Mouse (Mus musculus) embryonic facial prominence, embryonic 14.5 days (tissue): ENCODE data around the gene Gm12830. TPM values are rescaled to one million over a fixed set of nuclear protein-coding genes. Genes with fewer than 3 reads are reported as not detected.
A peak's percentile ranks its signal among the peaks of the same experiment; 100 is the strongest.

Experiments used
- ATAC-seq: fragments of 200-750 bp; cut with Nextera tagmentation; 2 replicates; pipeline ENCODE4 v1.8.0; 2017; ENCODE audit warnings: low read depth, moderate number of reproducible peaks, moderate TSS enrichment
- DNase-seq: peaks from one replicate; pipeline ENCODE4 v3.0.0-alpha.2; 2015; ENCODE audit warnings: low spot score
- H3K27ac ChIP-seq: fragments of 300-500 bp; sonication (generic); replicated peaks from 2 replicates; pipeline ENCODE4 v1.5.1; 2014; ENCODE audit warnings: low read depth, mild to moderate bottlenecking, low read length, moderate library complexity
- H3K27me3 ChIP-seq: fragments of 300-500 bp; sonication (generic); replicated peaks from 2 replicates; pipeline ENCODE4 v1.6.1; 2014; ENCODE audit warnings: low read length; ENCODE audit not compliant: control insufficient read depth, insufficient read depth
- H3K36me3 ChIP-seq: fragments of 300-500 bp; sonication (generic); 2 replicates; pipeline ENCODE4 v1.6.1; 2014; ENCODE audit warnings: low read length, mixed read lengths; ENCODE audit not compliant: control insufficient read depth, insufficient read depth
- H3K4me1 ChIP-seq: fragments of 300-500 bp; sonication (generic); 2 replicates; pipeline ENCODE4 v1.6.1; 2014; ENCODE audit warnings: antibody characterized with exemption, low read length; ENCODE audit not compliant: control insufficient read depth, insufficient read depth
- H3K4me2 ChIP-seq: fragments of 300-500 bp; sonication (generic); 2 replicates; pipeline ENCODE4 v1.6.1; 2014; ENCODE audit warnings: low read depth, mild to moderate bottlenecking, low read length, moderate library complexity, mixed read lengths
- H3K4me3 ChIP-seq: fragments of 300-500 bp; sonication (generic); 2 replicates; pipeline ENCODE4 v1.5.1; 2014; ENCODE audit warnings: low read depth, mild to moderate bottlenecking, low read length
- H3K9ac ChIP-seq: fragments of 300-500 bp; sonication (generic); 2 replicates; pipeline ENCODE4 v1.6.1; 2014; ENCODE audit warnings: low read depth, mild to moderate bottlenecking, low read length, moderate library complexity, mixed read lengths
- H3K9me3 ChIP-seq: fragments of 300-500 bp; sonication (generic); 2 replicates; pipeline ENCODE4 v1.6.1; 2016; ENCODE audit warnings: low read length; ENCODE audit not compliant: control insufficient read depth
- WGBS: fragments of 180-500 bp; shearing (Covaris S2); extraction: QIAGEN DNeasy Blood & Tissue Kit; methylation state at CpG from one replicate; pipeline ENCODE4 v1.1.7; 2014; 5-methylcytosine and 5-hydroxymethylcytosine counted together
- polyA plus RNA-seq: library from polyadenylated mRNA; unstranded; fragments of >200 nt; fragmentation: Nextera tagmentation; extraction: Ambion mirVana; gene quantifications from 2 replicates; pipeline ENCODE4 v1.2.1, GENCODE M21; 2014

Gm12830 gene
- polyA plus RNA-seq, 1 experiment from 2014 or later, result not detected

DNA sequence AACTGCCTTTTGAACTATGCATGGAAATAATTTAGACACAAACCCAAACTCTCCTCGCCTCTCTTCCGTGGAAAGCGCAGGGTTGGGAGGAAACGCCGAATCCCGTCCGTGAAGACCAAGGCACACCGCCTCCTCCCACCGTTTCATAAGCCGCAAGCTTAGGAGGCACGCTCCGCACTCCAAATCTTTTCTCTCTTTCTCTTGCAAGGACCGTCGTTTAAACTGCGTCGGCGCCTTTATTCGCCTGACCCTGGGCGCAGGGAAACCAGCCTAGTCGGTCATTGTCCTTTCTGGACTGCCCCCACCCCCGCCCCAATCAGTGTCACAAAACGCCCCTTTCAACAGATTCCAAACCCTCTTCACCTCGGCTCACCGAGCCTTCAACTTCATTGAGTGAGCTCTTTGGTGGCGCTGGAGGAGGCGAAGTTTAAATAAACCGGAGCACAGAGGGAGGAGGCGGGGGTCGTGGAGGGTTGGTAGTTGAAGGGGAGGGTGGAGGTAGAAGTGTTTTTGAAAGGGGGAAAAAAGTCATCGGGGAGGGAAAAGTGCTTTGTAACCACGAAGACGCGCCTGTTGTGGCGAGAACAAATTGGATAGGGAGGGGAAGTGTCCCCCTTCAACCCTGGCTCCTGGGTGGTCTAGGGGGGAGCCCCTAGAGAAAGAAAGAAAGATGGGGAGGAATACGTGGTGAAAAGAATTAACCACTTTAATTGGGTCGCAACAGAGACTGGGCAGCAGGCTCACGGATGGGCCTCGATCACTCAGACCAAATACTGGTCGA is 81.3 kb downstream of the Gm12830 start:
- H3K4me1 ChIP-seq, result no peaks in the 10 kb centered on the region
- no peaks in the 10 kb centered on the region for H3K9me3 ChIP-seq
- H3K4me3 ChIP-seq, result peak overlapping the region; percentile 31
- H3K27me3 ChIP-seq, result peaks cover 98% of the 10 kb centered on the region
- no peak overlapping the region for H3K27ac ChIP-seq
- WGBS, result under 1% methylated on average over 39 of the region's 39 CpGs
- H3K4me2 ChIP-seq, result peak overlapping the region; percentile 85
- H3K36me3 ChIP-seq, result no peaks in the 10 kb centered on the region
- peak overlapping the region; percentile 56 for H3K9ac ChIP-seq
- ATAC-seq, result no peak
- DNase-seq, result no peak

DNA sequence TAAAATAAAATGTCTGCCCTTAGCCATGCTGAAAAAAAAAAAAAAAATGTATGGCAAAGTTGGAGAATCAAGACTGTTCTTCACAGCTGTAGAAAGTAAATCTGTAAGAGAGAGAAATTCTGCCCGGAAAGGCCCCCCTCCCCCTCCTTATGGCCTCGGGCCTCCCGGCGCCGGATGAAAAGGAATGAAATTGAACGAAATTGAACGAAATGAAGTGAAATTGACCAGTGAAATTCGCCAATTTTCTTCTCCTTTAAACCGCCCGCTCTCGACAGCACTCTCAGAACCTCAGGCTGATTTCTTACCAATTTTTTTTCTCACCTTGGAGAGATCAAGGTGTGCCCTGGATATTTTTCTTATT is 81.9 kb downstream of the Gm12830 start:
- no peak overlapping the region for H3K9ac ChIP-seq
- H3K4me2 ChIP-seq, result peak overlapping the region; percentile 85
- H3K27ac ChIP-seq, result no peak overlapping the region
- ATAC-seq (no peak), DNase-seq (no peak)
- H3K4me3 ChIP-seq, result peak overlapping the region; percentile 31
- WGBS, result 15% methylated on average over 11 of the region's 11 CpGs
- no peaks in the 10 kb centered on the region for H3K4me1 ChIP-seq
- H3K9me3 ChIP-seq, result no peaks in the 10 kb centered on the region
- peaks cover 98% of the 10 kb centered on the region for H3K27me3 ChIP-seq
- H3K36me3 ChIP-seq, result no peaks in the 10 kb centered on the region

DNA sequence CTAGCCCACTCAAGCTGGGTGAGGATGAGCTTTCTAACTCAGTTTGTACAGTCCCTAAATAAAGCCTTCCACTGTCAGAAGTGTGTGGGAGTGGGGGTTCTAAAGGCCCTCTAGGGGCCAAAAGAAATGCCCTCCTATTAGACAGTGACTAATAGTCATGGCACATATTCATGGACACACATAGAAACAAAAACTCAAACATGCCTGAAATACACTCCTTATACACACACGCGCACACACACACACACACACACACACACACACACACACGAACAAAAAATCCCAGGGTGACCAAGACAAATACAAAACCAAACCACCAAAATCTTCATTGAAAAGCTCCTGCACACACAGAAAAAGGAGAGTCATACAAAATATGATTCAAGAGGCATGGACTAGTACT is 84.0 kb downstream of the Gm12830 start:
- peak overlapping the region; percentile 63 for H3K4me3 ChIP-seq
- DNase-seq, result no peak

More for the DNA sequence above, 84.0 kb downstream of the Gm12830 start:
- H3K9ac ChIP-seq, result no peak overlapping the region
- H3K27ac ChIP-seq, result no peak overlapping the region
- ATAC-seq, result no peak
- H3K9me3 ChIP-seq, result no peaks in the 10 kb centered on the region
- peaks cover 98% of the 10 kb centered on the region for H3K27me3 ChIP-seq
- 49% methylated on average over 3 of the region's 3 CpGs for WGBS
- H3K36me3 ChIP-seq, result no peaks in the 10 kb centered on the region
- peak overlapping the region; percentile 85 for H3K4me2 ChIP-seq
- no peaks in the 10 kb centered on the region for H3K4me1 ChIP-seq

Other genes with a start within 250 kb of the Gm12830 start
- gene Foxd2, start 87.2 kb downstream of the Gm12830 start, polyA plus RNA-seq, result 0.81 and 1.3 TPM in 2 replicates
- gene Foxe3, start 104.3 kb downstream of the Gm12830 start, polyA plus RNA-seq, result not detected in 2 replicates
- gene Cmpk1, start 165.5 kb downstream of the Gm12830 start, polyA plus RNA-seq, result 110 and 112 TPM in 2 replicates
- gene Stil, start 178.4 kb downstream of the Gm12830 start, polyA plus RNA-seq, result 11.8 and 14.1 TPM in 2 replicates
- gene Tal1, start 234.7 kb downstream of the Gm12830 start, polyA plus RNA-seq, result 1.3 and 1.6 TPM in 2 replicates